Mouse (Mus musculus): Measurements from ENCODE around the gene Pik3c2a.
A peak's percentile ranks its signal among the peaks of the same experiment; 100 is the strongest.

Pik3c2a gene

DNA sequence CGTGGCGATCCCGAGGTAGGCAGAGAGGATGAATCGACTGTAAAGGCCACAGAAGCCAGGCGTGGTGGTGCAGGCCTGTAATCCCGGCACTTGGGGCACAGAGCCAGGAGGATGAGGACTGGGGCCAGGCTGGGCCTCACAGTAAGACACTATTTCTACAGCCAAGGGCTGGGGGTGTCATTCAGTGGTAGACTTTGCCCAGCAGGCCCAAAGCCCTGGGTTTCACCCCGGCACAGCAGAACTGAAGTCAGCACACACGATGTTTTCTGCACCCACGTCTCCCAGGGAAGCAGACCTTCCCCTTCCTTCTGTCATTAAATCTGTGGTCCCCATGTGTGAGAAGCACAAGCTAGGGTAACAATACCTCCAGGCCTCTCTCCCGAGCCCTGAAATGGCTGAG, 144.9 kb downstream of the Pik3c2a start:
- no peak for DNase-seq (ENCODE audit: extremely low spot score)

- DNase-seq (ENCODE audit: extremely low spot score) = peak; percentile 23
Measured at GRCm38 (mm10) chr7:116294961-116295360, 148.3 kb downstream of the Pik3c2a start.

DNA sequence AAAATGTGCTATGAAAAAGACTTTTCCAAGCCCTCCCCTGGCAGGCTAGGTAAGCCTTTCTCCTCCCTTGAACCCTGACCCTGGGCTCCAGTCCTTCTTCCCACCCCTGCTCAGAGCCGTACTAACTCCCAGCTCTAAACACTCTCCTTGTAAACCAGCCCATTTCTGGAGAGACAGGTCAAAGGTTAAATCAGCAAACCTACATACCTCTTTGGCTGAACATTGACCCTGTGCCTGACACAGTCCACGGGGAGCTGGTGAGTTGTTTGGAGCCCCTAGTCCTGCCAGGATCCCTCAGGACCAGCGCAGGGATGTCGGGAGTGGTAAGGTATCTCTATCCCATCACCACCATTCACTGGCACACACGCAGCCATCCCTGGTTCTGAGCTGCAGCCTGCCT, 150.9 kb downstream of the Pik3c2a start:
- peak; percentile 53 for DNase-seq (ENCODE audit: extremely low spot score)

- DNase-seq (ENCODE audit: extremely low spot score) = no peak
Measured at GRCm38 (mm10) chr7:116290559-116290958, 152.7 kb downstream of the Pik3c2a start.

- DNase-seq (ENCODE audit: extremely low spot score) = no peak
Measured at GRCm38 (mm10) chr7:116288996-116289395, 154.3 kb downstream of the Pik3c2a start.

DNA sequence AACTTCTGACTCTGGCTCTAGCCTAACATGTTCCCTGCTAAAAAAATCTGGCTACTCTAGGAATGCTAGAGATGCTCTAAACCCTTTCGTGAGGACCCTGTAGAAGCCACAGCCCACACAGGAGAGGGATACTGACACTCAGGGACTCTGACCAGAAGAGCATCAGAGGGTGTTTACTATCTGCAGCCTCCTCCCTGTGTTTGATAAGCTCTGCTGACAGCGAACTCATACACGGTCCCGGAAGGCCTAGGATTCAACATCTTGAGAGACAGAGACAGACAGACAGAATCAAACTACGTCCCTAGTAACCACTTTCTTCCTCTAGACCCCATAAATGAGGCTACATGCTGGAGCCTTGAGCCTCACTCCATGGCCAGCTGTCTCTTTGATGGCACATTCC, 155.3 kb downstream of the Pik3c2a start:
- no peak for DNase-seq (ENCODE audit: extremely low spot score)
